In the genomic region with DNA sequence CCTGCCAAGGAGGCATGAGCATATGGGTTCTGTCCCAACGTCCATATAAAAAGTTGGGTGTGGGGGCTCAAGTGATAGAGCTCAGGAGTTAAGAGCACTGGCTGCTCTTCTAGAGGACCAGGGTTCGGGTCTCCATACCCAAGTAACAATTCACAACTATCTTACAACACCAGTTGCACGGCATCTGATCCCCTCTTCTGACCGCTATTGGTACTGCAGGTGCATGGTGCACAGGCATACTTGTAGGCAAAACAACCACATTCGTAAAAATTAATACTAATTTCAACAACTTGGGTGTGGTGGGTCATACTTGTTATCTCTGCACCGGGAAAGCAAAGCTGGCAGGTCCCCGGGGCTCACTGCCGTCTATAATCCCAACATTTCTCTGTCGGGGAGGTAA, we compare ENCODE assay signal across 18 mouse cellular contexts.
DNase-seq lines count a peak whose midpoint lies in the region; ATAC-seq and TF ChIP-seq lines count a peak whose summit lies in the region.
"Had no signal": no experiment of that assay in that cellular context is flagged by ENCODE, and none has a peak within 500 bp of the region (broad histone marks: within the 10 kb centered on the region; RNA-seq: fewer than 3 reads in every experiment).

No protein-coding gene starts in this region.

- H3K9ac ChIP-seq in kidney, postnatal 0 days (ENCODE audit: low read depth, low read length): no peak overlapping the region
- no peak overlapping the region for H3K9ac ChIP-seq in ES-Bruce4 (ENCODE audit: low read depth, poor library complexity, severe bottlenecking)
- H3K9ac ChIP-seq: embryonic facial prominence, embryonic 12.5 days; heart, embryonic 15.5 days; limb, embryonic 15.5 days; neural tube, embryonic 15.5 days had no signal

- peak; percentile 49 for TF ChIP-seq CTCF in kidney, postnatal 0 days (IDR thresholded peaks at IDR 0.05; ENCODE audit: low read depth)
- 0 out of 2 replicates have a peak, but pooled peaks have one; percentile 3 for TF ChIP-seq CTCF in testis, adult 2 months (IDR thresholded peaks at IDR 0.05; ENCODE audit: control insufficient read depth, insufficient read depth, insufficient replicate concordance, low read depth, low read length)
- TF ChIP-seq CTCF in ES-Bruce4 (IDR thresholded peaks at IDR 0.05; ENCODE audit: low read depth, low read length): peak; percentile 44

- H3K36me3 ChIP-seq in kidney, postnatal 0 days (ENCODE audit: insufficient read depth, low read length): no peaks in the 10 kb centered on the region
- H3K36me3 ChIP-seq in testis, adult 2 months (ENCODE audit: control insufficient read depth, insufficient read depth, low read length): no peaks in the 10 kb centered on the region
- H3K36me3 ChIP-seq in ES-Bruce4 (ENCODE audit: control insufficient read depth, insufficient read depth, low read length, poor library complexity, severe bottlenecking): no peaks in the 10 kb centered on the region
- no peaks in the 10 kb centered on the region for H3K36me3 ChIP-seq in embryonic facial prominence, embryonic 10.5 days (replicated peaks)
- H3K36me3 ChIP-seq: embryonic facial prominence, embryonic 12.5 days; forebrain, embryonic 10.5 days; heart, embryonic 15.5 days; limb, embryonic 15.5 days; neural tube, embryonic 15.5 days had no signal

- no peak for DNase-seq in kidney, postnatal 0 days (ENCODE audit: low spot score)
- DNase-seq in kidney, postnatal 14 days: no peak
- no peak for DNase-seq in testis, postnatal 14 days (ENCODE audit: low spot score)
- peak; percentile 39 for DNase-seq in naive thymus-derived CD4-positive, alpha-beta T cell, adult 2 months (ENCODE audit: low read depth)
- no peak for DNase-seq in embryonic facial prominence, embryonic 10.5 days (ENCODE audit: low spot score)
- no peak for DNase-seq in gastrocnemius, adult 18-20 months (ENCODE audit: low spot score)
- DNase-seq: cerebellum, adult 9-10 months; gastrocnemius, postnatal 10 days; right cerebral cortex, adult 18-20 months had no signal

- H3K27me3 ChIP-seq in kidney, postnatal 0 days (ENCODE audit: insufficient read depth, low read length): no peaks in the 10 kb centered on the region
- H3K27me3 ChIP-seq in testis, adult 2 months (ENCODE audit: control insufficient read depth, insufficient read depth, low read length): no peaks in the 10 kb centered on the region
- no peaks in the 10 kb centered on the region for H3K27me3 ChIP-seq in ES-Bruce4 (ENCODE audit: control insufficient read depth, insufficient read depth, low read length, poor library complexity, severe bottlenecking)
- H3K27me3 ChIP-seq in embryonic facial prominence, embryonic 10.5 days (replicated peaks; ENCODE audit: low read depth, poor library complexity, severe bottlenecking): no peaks in the 10 kb centered on the region
- H3K27me3 ChIP-seq: embryonic facial prominence, embryonic 12.5 days; heart, embryonic 15.5 days; limb, embryonic 15.5 days; neural tube, embryonic 15.5 days had no signal

- no peak overlapping the region for H3K27ac ChIP-seq in kidney, postnatal 0 days
- H3K27ac ChIP-seq in testis, adult 2 months (ENCODE audit: control insufficient read depth, insufficient read depth, low read depth, low read length): no peak overlapping the region
- no peak overlapping the region for H3K27ac ChIP-seq in ES-Bruce4 (ENCODE audit: insufficient read depth, low read length)
- H3K27ac ChIP-seq in embryonic facial prominence, embryonic 10.5 days (replicated peaks): no peak overlapping the region
- H3K27ac ChIP-seq: embryonic facial prominence, embryonic 12.5 days; forebrain, embryonic 10.5 days; heart, embryonic 15.5 days; limb, embryonic 15.5 days; macrophage; neural tube, embryonic 15.5 days had no signal

- 89% methylated on average over 9 of the region's 9 CpGs for WGBS in kidney, postnatal 0 days
- 90% methylated on average over 9 of the region's 9 CpGs for WGBS in embryonic facial prominence, embryonic 10.5 days

- no peak overlapping the region for H3K4me2 ChIP-seq in kidney, postnatal 0 days (ENCODE audit: low read length)
- H3K4me2 ChIP-seq: embryonic facial prominence, embryonic 12.5 days; heart, embryonic 15.5 days; limb, embryonic 15.5 days; neural tube, embryonic 15.5 days had no signal

- H3K4me1 ChIP-seq in kidney, postnatal 0 days (replicated peaks; ENCODE audit: insufficient read depth, low read length): no peaks in the 10 kb centered on the region
- no peaks in the 10 kb centered on the region for H3K4me1 ChIP-seq in testis, adult 2 months (ENCODE audit: control insufficient read depth, insufficient read depth, low read length)
- no peaks in the 10 kb centered on the region for H3K4me1 ChIP-seq in ES-Bruce4 (ENCODE audit: control insufficient read depth, insufficient read depth, low read length)
- no peaks in the 10 kb centered on the region for H3K4me1 ChIP-seq in embryonic facial prominence, embryonic 10.5 days
- H3K4me1 ChIP-seq: embryonic facial prominence, embryonic 12.5 days; heart, embryonic 15.5 days; limb, embryonic 15.5 days had no signal

- H3K9me3 ChIP-seq in kidney, postnatal 0 days (replicated peaks; ENCODE audit: low read length): no peaks in the 10 kb centered on the region
- no peaks in the 10 kb centered on the region for H3K9me3 ChIP-seq in ES-Bruce4 (replicated peaks; ENCODE audit: control insufficient read depth, insufficient read depth, low read length, poor library complexity, severe bottlenecking)
- H3K9me3 ChIP-seq in embryonic facial prominence, embryonic 10.5 days: no peaks in the 10 kb centered on the region
- H3K9me3 ChIP-seq: embryonic facial prominence, embryonic 12.5 days; forebrain, embryonic 10.5 days; heart, embryonic 15.5 days; limb, embryonic 15.5 days; neural tube, embryonic 15.5 days had no signal

- no peak for TF ChIP-seq EP300 in ES-Bruce4 (IDR thresholded peaks at IDR 0.05; ENCODE audit: insufficient read depth, low read depth, low read length)

- no peak overlapping the region for H3K4me3 ChIP-seq in kidney, postnatal 0 days (replicated peaks; ENCODE audit: low read depth, low read length)
- H3K4me3 ChIP-seq in testis, adult 2 months (ENCODE audit: control insufficient read depth, low read depth, low read length): no peak overlapping the region
- H3K4me3 ChIP-seq in ES-Bruce4 (ENCODE audit: low read depth, low read length): no peak overlapping the region
- no peak overlapping the region for H3K4me3 ChIP-seq in embryonic facial prominence, embryonic 10.5 days
- H3K4me3 ChIP-seq: embryonic facial prominence, embryonic 12.5 days; forebrain, embryonic 10.5 days; heart, embryonic 15.5 days; limb, embryonic 15.5 days; neural tube, embryonic 15.5 days had no signal

- TF ChIP-seq POLR2A in testis, adult 2 months (IDR thresholded peaks at IDR 0.05; ENCODE audit: control insufficient read depth, low read depth, low read length): no peak
- no peak for TF ChIP-seq POLR2A in ES-Bruce4 (IDR thresholded peaks at IDR 0.05; ENCODE audit: insufficient read depth, low read length)

- ATAC-seq in kidney, postnatal 0 days (replicated peaks; ENCODE audit: low FRiP score, low read depth): no peak
- ATAC-seq: midbrain, embryonic 16.5 days had no signal
